Mouse (Mus musculus): Measurements from ENCODE around the gene Abcc5.
"Not testable (repeated sequence)": the region's sequence is repeated elsewhere in the genome, so short reads cannot be mapped to it uniquely, and the experiment has no call there.

Gene Abcc5

GRCm38 (mm10) chr16:20422938-20423730 is 3.1 kb downstream of the Abcc5 start:
- no peak for DNase-seq

GRCm38 (mm10) chr16:20418054-20418453 is 8.1 kb downstream of the Abcc5 start:
- DNase-seq: no peak

DNA sequence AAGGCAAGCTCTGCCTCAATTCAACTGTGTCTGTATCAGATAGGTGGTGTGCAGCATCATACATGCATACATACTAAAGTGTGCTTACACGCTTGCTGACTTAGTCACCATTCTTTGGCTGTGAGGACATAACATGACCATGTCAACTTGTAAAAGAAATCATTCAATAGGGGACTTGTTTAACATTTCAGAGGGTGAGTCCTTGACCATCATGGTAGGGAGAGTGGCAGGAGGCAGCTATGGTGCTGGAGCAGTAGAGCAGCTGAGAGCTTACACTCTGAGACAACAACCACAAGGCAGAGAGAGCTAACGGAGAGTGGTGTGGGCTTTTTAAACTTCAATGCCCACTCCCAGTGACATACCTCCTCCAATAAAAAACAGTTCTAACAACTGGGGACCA is 9.9 kb downstream of the Abcc5 start:
- no peak for DNase-seq

GRCm38 (mm10) chr16:20415804-20416203 is 10.4 kb downstream of the Abcc5 start:
- DNase-seq: no peak

DNA sequence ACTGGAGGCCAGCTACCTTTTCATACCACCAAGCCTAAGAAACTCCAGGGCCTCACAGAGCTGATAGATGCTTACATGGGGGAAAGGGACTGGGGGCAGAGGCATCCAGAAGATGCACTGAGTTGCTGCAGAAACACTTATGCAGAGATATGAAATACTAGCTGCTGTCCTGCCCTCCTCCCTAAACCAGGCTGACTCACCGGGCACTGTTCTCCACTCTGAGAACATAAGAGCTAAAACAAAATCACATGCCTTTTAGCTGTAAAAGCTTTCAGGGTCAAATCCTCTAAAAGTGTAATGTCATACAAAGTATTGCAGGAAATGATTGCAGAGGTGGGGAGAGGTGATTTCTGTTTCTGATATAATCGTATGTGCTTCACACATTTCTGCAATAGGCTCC is 11.0 kb downstream of the Abcc5 start:
- no peak for DNase-seq

- DNase-seq: no peak
Measured at GRCm38 (mm10) chr16:20413870-20414331, 12.3 kb downstream of the Abcc5 start.

DNA sequence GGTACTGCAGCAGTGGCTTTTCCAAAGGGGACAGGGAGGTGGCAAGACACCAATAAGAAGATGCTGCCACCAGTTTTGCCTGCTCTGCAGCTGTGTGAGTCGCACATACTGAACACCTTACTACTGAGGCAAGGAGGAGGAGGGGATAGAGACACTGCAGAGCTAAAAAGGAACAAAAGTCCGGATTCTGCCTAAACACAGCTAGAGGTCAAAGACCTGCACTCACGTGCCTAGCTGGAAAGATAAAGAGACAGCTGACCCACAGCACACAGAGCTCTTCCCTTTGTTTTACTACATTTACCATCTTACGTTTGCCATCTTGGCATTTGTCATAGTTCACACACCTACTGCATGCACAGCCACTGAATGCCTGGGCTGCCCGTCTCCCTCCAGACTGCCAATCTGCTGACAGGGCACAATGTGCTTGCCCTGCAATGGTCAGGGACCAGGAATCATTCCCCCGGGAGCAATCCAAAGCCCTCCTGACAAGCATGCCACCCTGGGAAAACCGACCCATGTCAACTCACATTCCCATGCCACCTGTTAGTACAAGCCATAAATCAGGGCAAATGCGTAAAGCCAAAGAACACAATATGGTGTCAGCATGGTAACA is 14.1 kb downstream of the Abcc5 start:
- no peak for DNase-seq

- no peak for DNase-seq
Measured at GRCm38 (mm10) chr16:20405335-20405734, 20.9 kb downstream of the Abcc5 start.

DNA sequence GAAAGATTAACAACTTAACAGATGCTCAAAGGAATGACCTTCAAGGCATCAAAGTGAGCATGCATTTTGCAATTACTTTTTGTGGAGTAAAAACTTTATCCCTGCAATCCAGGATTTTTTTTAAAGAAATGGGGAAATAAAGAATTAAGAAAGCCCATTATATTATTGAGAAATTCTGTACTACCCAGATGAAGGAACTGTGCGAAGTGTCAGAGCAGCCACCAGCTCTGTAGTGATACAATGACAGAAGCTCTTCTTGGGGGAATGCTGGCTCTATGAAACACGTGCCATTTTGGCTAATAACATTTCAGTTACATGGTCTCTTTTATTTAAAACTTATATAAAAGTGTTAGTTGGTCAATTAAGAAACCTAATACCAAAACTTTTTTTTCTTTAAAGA is 22.9 kb downstream of the Abcc5 start:
- DNase-seq: no peak

GRCm38 (mm10) chr16:20401592-20401991 is 24.6 kb downstream of the Abcc5 start:
- no peak for DNase-seq

GRCm38 (mm10) chr16:20400707-20401591 is 25.2 kb downstream of the Abcc5 start:
- DNase-seq: no peak

GRCm38 (mm10) chr16:20396851-20397250 is 29.3 kb downstream of the Abcc5 start:
- no peak for DNase-seq

DNA sequence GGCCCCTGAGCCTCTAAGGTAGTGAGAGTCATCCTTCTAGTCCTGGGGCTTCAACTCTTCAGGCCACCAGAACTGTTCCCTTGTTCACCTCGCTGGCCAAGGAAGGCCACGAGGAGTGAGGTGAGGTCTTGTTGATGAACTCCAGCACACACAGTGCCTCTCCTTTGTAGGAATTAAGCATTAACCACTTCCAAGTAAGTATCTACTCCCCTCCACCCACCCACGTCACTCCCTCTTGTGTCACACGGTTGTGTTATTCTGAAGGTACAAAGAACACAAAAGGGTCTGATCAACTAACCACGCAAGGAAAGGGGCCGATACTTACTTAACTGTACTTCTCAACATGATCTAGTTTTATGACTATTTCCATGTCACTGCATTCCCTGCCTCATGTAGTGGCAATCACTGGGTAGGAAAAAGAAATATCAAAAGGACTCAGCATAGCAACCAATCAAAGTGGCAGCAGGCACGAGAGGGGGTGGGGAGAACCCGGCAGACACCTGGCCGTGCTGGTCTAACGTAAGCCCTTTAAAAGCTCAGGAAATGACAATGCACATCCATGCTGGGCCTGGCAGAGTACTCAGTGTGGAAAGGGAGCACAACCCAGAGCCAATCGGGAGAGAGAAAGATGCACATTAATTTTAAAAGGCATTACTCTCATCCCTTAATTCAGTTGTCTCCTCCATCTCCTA is 30.8 kb downstream of the Abcc5 start:
- no peak for DNase-seq

- DNase-seq: no peak
Measured at GRCm38 (mm10) chr16:20391753-20392152, 34.4 kb downstream of the Abcc5 start.

DNA sequence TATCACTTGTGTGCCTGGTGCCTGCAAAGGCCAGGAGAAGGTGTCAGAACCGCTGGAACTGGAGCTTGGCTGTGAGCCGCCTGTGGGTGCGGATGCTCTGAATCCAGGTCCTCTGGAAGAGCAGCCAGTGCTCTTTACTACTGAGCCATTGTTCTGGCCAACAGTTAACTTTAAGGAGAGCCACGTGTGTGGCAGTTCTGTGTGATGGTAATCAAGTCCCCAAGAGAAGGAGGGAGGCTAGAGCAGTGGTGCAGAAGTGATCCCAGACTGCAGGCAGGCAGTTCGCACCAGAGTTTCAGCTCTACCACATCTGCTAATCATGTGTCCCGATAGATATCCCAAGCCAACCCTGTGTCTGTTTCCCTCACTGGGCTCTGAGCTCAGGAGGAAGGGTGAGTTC is 36.0 kb downstream of the Abcc5 start:
- DNase-seq: no peak

DNA sequence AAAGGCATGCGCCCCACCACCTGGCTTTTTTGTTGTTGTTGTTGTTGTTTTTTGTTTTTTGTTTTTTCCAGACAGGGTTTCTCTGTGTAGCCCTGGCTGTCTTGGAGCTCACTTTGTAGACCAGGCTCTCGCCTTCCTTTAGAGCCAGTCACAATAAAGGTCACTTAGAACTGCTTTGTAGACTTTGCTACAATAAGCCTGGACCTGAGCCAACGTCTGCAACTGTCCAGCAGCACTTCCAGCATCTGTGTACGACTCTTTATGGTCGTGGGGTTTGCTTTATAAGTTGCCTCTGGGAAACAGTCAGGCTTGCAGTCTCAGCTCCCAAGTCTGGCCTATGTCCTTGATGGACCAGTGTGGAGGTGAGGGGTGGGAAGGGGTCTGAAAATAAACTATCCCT is 45.2 kb downstream of the Abcc5 start:
- no peak for DNase-seq

- no peak for DNase-seq
Measured at GRCm38 (mm10) chr16:20375341-20375740, 50.9 kb downstream of the Abcc5 start.

DNA sequence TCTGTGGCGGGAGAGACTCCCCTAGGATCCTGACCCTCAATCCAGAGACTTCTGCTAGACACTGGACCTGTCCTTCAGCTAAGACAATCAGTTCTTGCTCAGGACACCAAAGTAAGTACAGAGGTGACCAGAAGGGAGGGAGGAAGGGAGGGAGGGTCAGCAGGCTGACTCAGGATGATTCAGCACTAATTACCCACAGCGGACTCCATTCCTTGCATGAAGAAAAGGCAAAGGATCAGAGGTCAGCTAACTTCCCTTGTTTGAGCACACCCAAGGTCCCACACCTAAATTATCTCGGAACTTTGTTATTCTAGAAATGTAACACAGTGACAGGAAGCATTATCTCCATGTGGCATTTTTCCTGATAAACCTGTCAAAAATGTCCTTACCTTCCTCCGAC is 54.5 kb downstream of the Abcc5 start:
- no peak for DNase-seq

DNA sequence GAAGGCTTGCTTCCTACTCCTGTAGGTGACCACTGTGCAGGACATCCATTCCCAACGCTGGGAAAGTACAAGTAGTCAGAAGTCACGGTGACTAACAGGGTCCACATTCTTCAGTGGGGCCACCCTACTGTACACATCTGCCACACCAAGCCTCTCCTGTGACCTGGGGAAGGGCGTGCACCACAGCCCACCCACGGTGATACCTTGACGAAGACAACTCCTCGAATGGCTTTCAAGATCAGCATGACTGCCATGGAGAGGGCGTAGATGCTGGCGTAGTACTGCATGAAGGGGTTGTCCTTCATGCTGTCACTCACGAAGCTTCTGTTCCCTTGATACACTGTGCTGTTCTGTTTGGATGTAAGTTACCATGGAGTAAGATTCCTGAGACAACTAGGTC is 58.0 kb downstream of the Abcc5 start:
- no peak for DNase-seq

- no peak for DNase-seq
Measured at GRCm38 (mm10) chr16:20362121-20362520, 64.1 kb downstream of the Abcc5 start.

DNA sequence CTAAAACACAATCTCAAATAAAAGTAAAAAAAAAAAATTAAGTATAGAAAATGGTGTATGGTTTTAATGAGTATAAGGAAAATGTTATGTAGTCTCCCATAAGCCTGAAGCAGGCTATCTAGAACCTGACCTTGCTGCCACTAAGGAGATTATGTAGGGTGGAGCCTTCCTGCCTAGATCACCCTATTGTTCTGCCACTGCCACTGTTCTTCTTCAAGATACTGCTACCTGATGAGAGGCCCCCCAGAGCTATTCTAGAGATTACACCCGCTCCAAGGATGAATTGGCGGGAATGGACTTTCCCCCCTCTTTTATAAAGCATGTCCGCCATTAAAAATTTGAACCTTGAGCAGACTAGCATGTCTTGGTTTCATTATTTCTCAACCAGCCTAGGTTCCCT is 64.7 kb downstream of the Abcc5 start:
- not testable (repeated sequence) for DNase-seq

DNA sequence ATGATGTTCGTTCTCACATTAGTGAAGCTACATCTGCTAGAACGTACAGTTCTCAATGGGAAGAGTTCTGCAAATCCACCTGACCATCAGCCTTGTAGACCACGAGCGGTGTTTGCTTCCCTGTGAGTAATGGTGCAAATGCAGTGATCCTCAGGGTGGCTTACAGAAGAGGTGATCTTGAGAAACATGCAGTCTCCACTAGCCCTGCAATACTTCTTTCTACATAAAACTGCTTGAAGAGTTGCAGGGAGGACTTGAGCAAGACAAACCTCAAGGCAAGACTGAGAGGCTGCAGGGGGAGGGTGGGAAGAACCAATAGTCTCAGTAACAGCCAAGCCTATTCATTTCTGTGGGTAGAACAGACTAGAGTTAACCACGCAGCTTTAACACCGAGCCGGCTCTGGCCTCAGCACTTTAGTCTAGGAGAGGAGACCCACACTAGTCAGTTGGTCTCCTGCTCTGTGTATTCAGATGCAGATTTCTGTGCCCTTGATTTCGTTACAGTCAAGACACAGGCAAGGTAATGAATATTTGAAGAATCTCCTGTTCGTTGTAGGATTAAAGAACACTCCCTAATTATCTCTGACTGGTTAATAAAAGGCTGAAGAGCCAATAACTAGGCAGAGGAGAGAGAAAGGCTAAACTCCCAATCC is 66.4 kb downstream of the Abcc5 start:
- no peak for DNase-seq

All from right cerebral cortex, postnatal 25 days (tissue).